Mouse (Mus musculus): ENCODE data around the gene Hist1h2bc. TPM values are rescaled to one million over a fixed set of nuclear protein-coding genes. Genes with fewer than 3 reads are reported as not detected.

The Hist1h2bc gene
- total and polyA plus RNA-seq, 2 experiments: 228 to 312 TPM

DNA sequence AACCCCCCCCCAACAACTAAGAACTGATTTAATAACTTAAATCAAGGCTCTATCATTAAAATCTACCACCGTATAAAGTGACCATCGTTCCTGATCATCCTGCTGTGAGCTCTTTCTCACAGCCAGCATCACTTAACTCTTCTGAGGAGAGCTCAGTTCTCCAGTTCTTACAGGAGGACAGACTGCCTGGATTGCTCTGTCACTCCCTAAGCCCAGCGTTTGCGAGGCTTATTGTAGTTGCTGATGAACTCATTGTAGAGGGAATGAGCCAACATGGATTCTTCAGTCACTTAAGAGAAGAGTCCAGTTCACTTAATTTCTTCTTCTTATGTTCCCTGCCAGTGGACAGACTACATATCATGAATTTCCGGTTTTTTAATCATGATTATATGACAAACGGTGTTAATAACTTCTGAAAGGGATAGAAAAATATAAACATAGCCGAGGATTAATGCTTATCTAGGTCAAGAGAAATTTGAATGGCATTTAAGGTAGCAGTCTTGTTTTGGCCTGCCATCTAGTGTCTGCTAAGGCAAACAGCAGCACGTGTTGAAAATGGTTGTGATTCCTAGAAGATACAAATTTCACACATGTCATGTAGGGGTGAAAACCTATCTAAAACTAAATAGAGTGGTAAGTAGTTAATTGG, 48.3 kb downstream of the Hist1h2bc start:
- TF ChIP-seq CTCF (IDR thresholded peaks at IDR 0.05; ENCODE audit: low read depth, low read length) (peak; percentile 57), POLR2A (IDR thresholded peaks at IDR 0.05; ENCODE audit: extremely low read depth, insufficient read depth, low read length) (no peak)
- Histone ChIP-seq H3K4me3 (ENCODE audit: insufficient read depth, low read depth, low read length) (no peak overlapping the region), H3K9ac (ENCODE audit: low read depth, low read length) (peak overlapping the region; percentile 22), H3K27me3 (ENCODE audit: control insufficient read depth, insufficient read depth, low read length) (no peaks in the 10 kb centered on the region), H3K79me2 (ENCODE audit: control insufficient read depth, insufficient read depth, low read length) (no peaks in the 10 kb centered on the region), H3K36me3 (ENCODE audit: control insufficient read depth, insufficient read depth, low read length) (no peaks in the 10 kb centered on the region), H3K27ac (replicated peaks; ENCODE audit: insufficient read depth, low read depth, low read length) (peak overlapping the region; percentile 41), H3K4me1 (ENCODE audit: control insufficient read depth, insufficient read depth, low read length) (peaks cover 22% of the 10 kb centered on the region)
- DNase-seq (ENCODE audit: extremely low read depth, low read depth, low spot score): peak; percentile 75
- WGBS: 15% methylated on average over 8 of the region's 8 CpGs

DNA sequence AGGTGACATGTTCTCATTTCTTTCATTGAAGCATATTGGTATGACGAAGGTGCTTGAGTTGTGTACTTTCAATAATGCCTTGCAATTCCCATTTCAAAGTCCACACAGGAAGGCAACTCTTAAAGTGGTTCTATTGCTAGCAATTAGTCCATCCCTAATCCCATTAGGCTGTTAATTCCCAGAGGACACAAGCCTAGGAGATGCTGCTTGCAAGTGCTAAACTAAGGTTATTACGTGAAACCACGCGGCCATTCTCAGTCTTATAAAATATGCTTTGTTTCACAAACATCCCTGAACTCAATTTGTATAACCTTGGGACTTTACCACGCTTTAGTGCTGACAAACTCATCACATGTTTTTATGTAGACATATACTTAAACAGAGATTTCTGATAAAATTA, 53.1 kb downstream of the Hist1h2bc start:
- TF ChIP-seq POLR2A (IDR thresholded peaks at IDR 0.05; ENCODE audit: extremely low read depth, insufficient read depth, low read length): no peak
- no peak for TF ChIP-seq CTCF (IDR thresholded peaks at IDR 0.05; ENCODE audit: low read depth, low read length)
- Histone ChIP-seq H3K36me3 (ENCODE audit: control insufficient read depth, insufficient read depth, low read length) (no peaks in the 10 kb centered on the region), H3K27ac (replicated peaks; ENCODE audit: insufficient read depth, low read depth, low read length) (no peak overlapping the region), H3K9ac (ENCODE audit: low read depth, low read length) (no peak overlapping the region), H3K79me2 (ENCODE audit: control insufficient read depth, insufficient read depth, low read length) (no peaks in the 10 kb centered on the region), H3K4me1 (ENCODE audit: control insufficient read depth, insufficient read depth, low read length) (peaks cover 8% of the 10 kb centered on the region), H3K27me3 (ENCODE audit: control insufficient read depth, insufficient read depth, low read length) (no peaks in the 10 kb centered on the region), H3K4me3 (ENCODE audit: insufficient read depth, low read depth, low read length) (no peak overlapping the region)
- 71% methylated on average over 5 of the region's 5 CpGs for WGBS
- peak; percentile 50 for DNase-seq (ENCODE audit: extremely low read depth, low read depth, low spot score)

DNA sequence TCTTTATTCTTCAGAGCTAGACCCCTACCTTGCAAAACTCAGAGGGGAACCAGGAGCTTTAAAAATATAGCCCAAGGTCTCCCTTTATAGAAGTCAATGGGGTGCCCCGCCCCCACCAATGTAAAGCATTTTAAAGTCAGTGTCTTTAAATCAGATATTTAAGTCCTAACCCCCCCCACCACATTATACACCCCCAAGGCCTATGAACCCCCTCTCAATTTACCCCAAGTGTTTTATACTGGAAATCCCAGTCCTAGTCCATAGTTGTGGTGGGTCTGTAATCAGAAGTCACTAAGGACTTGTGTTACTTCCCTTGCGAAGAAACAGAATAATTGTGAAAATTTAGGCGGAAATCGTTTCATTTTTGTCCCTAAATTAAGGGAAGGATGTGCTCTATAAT, 54.0 kb downstream of the Hist1h2bc start:
- Histone ChIP-seq H3K4me3 (ENCODE audit: insufficient read depth, low read depth, low read length) (peak overlapping the region; percentile 63; the same call in 1 of the 2 replicates), H3K36me3 (ENCODE audit: control insufficient read depth, insufficient read depth, low read length) (no peaks in the 10 kb centered on the region), H3K4me1 (ENCODE audit: control insufficient read depth, insufficient read depth, low read length) (peaks cover 6% of the 10 kb centered on the region), H3K9ac (ENCODE audit: low read depth, low read length) (peak overlapping the region; percentile 67; the same call in 1 of the 2 replicates), H3K27me3 (ENCODE audit: control insufficient read depth, insufficient read depth, low read length) (no peaks in the 10 kb centered on the region), H3K79me2 (ENCODE audit: control insufficient read depth, insufficient read depth, low read length) (no peaks in the 10 kb centered on the region), H3K27ac (replicated peaks; ENCODE audit: insufficient read depth, low read depth, low read length) (no peak overlapping the region; the same call in 1 of the 2 replicates)
- 25% methylated on average over 4 of the region's 4 CpGs for WGBS
- TF ChIP-seq CTCF (IDR thresholded peaks at IDR 0.05; ENCODE audit: low read depth, low read length): no peak
- TF ChIP-seq POLR2A (IDR thresholded peaks at IDR 0.05; ENCODE audit: extremely low read depth, insufficient read depth, low read length): no peak
- no peak for DNase-seq (ENCODE audit: extremely low read depth, low read depth, low spot score)

DNA sequence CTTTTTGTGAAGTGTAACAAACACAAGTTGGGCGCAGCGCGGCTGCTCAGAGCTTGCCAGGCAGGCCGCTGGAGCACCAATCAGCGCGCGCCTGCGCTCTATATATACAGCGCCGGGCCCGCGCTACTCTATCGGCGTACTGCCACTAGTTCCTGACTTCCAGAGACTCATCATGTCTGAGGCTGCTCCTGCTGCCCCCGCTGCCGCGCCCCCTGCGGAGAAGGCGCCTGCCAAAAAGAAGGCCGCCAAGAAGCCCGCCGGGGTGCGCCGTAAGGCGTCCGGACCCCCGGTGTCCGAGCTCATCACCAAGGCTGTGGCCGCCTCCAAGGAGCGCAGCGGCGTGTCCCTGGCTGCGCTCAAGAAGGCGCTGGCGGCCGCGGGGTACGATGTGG, 54.7 kb downstream of the Hist1h2bc start, which contains the start of gene Hist1h1c:
TSS of gene Hist1h1c (plus strand) at position 132 of the 392 bp plus-strand sequence.
- Histone ChIP-seq H3K4me3 (ENCODE audit: insufficient read depth, low read depth, low read length) (peak within 1 kb of the TSS; percentile 63), H3K9ac (ENCODE audit: low read depth, low read length) (peak within 1 kb of the TSS; percentile 67), H3K79me2 (ENCODE audit: control insufficient read depth, insufficient read depth, low read length) (no peaks in the 10 kb centered on the region), H3K27me3 (ENCODE audit: control insufficient read depth, insufficient read depth, low read length) (no peaks in the 10 kb centered on the region), H3K36me3 (ENCODE audit: control insufficient read depth, insufficient read depth, low read length) (no peaks in the 10 kb centered on the region), H3K27ac (replicated peaks; ENCODE audit: insufficient read depth, low read depth, low read length) (peak within 1 kb of the TSS; percentile 68), H3K4me1 (ENCODE audit: control insufficient read depth, insufficient read depth, low read length) (peaks cover 4% of the 10 kb centered on the region; the same call in 1 of the 2 replicates)
- peak; percentile 64 for DNase-seq (ENCODE audit: extremely low read depth, low read depth, low spot score)
- under 1% methylated on average over 38 of the region's 38 CpGs for WGBS
- TF ChIP-seq POLR2A (IDR thresholded peaks at IDR 0.05; ENCODE audit: extremely low read depth, insufficient read depth, low read length) (peak; percentile 98), CTCF (IDR thresholded peaks at IDR 0.05; ENCODE audit: low read depth, low read length) (no peak; the same call in 1 of the 2 replicates)

DNA sequence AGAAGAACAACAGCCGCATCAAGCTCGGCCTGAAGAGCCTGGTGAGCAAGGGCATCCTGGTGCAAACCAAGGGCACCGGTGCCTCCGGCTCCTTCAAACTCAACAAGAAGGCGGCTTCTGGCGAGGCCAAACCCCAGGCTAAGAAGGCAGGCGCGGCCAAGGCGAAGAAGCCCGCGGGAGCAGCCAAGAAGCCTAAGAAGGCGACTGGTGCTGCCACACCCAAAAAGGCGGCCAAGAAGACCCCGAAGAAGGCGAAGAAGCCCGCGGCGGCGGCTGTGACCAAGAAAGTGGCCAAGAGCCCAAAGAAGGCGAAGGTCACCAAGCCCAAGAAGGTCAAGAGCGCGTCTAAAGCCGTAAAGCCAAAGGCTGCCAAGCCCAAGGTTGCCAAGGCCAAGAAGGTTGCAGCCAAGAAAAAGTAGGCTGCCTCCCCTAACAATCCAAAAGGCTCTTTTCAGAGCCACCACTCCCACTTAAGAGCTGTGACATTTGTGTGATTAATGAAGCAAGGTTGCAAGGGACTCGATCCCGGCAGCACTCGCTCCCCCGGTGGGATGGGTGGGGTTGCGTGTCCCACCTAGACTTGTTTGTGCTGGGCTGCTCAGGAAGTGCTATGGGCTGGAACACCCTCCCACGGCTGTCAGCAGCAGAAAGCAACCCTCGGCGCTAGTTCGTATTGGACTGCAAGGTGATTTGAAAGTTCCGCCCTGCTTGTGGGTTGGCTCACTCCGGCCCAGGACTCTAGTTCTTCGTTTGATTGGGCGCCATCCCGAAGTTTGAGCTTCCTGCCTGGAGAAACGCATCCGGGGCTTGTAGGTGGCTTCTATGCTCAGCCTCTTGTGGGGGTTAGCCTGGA, 55.3 kb downstream of the Hist1h2bc start:
- Histone ChIP-seq H3K79me2 (ENCODE audit: control insufficient read depth, insufficient read depth, low read length) (no peaks in the 10 kb centered on the region), H3K4me1 (ENCODE audit: control insufficient read depth, insufficient read depth, low read length) (peaks cover 4% of the 10 kb centered on the region; the same call in 1 of the 2 replicates), H3K4me3 (ENCODE audit: insufficient read depth, low read depth, low read length) (peak overlapping the region; percentile 63), H3K27me3 (ENCODE audit: control insufficient read depth, insufficient read depth, low read length) (no peaks in the 10 kb centered on the region), H3K27ac (replicated peaks; ENCODE audit: insufficient read depth, low read depth, low read length) (peak overlapping the region; percentile 68), H3K36me3 (ENCODE audit: control insufficient read depth, insufficient read depth, low read length) (no peaks in the 10 kb centered on the region), H3K9ac (ENCODE audit: low read depth, low read length) (peak overlapping the region; percentile 67)
- peak; percentile 95 for DNase-seq (ENCODE audit: extremely low read depth, low read depth, low spot score)
- under 1% methylated on average over 39 of the region's 39 CpGs for WGBS
- TF ChIP-seq CTCF (IDR thresholded peaks at IDR 0.05; ENCODE audit: low read depth, low read length) (no peak; the same call in 1 of the 2 replicates), POLR2A (IDR thresholded peaks at IDR 0.05; ENCODE audit: extremely low read depth, insufficient read depth, low read length) (peak; percentile 76)
